Mouse (Mus musculus) E14TG2a.4 (cell line): Measurements from ENCODE around the gene Olfr286.

Experiments
- H3K27me3 ChIP-seq: 2 replicates; pipeline ENCODE4 v1.6.1; 2014; ENCODE audit warnings: low read length, control low read depth; ENCODE audit not compliant: insufficient read depth
- H3K36me3 ChIP-seq: 2 replicates; pipeline ENCODE4 v1.6.1; 2014; ENCODE audit warnings: low read length, control low read depth; ENCODE audit not compliant: insufficient read depth
- H3K4me1 ChIP-seq: replicated peaks from 2 replicates; pipeline ENCODE4 v1.6.1; 2014; ENCODE audit warnings: low read depth, low read length, control low read depth
- H3K4me3 ChIP-seq: replicated peaks from 2 replicates; pipeline ENCODE4 v1.5.1; 2014; ENCODE audit warnings: mild to moderate bottlenecking, low read length
- H3K9me3 ChIP-seq: 2 replicates; pipeline ENCODE4 v1.6.1; 2014; ENCODE audit warnings: low read length, control low read depth
- CTCF ChIP-seq: conservative IDR thresholded peaks from 2 replicates; pipeline ENCODE4 v1.5.1; 2014; ENCODE audit warnings: low read length
- NANOG ChIP-seq: IDR thresholded peaks from 2 replicates; pipeline ENCODE4 v1.6.1; 2014; ENCODE audit warnings: borderline replicate concordance, low read length, mixed read lengths
- POU5F1 ChIP-seq: IDR thresholded peaks from 2 replicates; pipeline ENCODE4 v1.6.1; 2014; ENCODE audit warnings: low read length, borderline replicate concordance

Olfr286 gene

GRCm38 (mm10) chr15:98234350-98234749 is at the start of gene Olfr286:
Gene Olfr286 (minus strand): TSS chr15:98234450.
- no peaks in the 10 kb centered on the region for H3K9me3 ChIP-seq
- H3K4me1 ChIP-seq = no peaks in the 10 kb centered on the region
- no peaks in the 10 kb centered on the region for H3K27me3 ChIP-seq
- no peak for TF ChIP-seq NANOG
- no peak for TF ChIP-seq CTCF
- TF ChIP-seq POU5F1 = no peak
- no peak within 1 kb of the TSS for H3K4me3 ChIP-seq
- H3K36me3 ChIP-seq = no peaks in the 10 kb centered on the region

- H3K9me3 ChIP-seq = peaks cover 12% of the 10 kb centered on the region
- TF ChIP-seq POU5F1 (no peak), NANOG (no peak)
- H3K4me1 ChIP-seq = no peaks in the 10 kb centered on the region; the same call in 1 of the 2 replicates
- peaks cover 6% of the 10 kb centered on the region; the same call in 1 of the 2 replicates for H3K27me3 ChIP-seq
- H3K36me3 ChIP-seq = no peaks in the 10 kb centered on the region
- H3K4me3 ChIP-seq = no peak overlapping the region
Measured at GRCm38 (mm10) chr15:98257776-98258175, 23.5 kb upstream of the Olfr286 start.

DNA sequence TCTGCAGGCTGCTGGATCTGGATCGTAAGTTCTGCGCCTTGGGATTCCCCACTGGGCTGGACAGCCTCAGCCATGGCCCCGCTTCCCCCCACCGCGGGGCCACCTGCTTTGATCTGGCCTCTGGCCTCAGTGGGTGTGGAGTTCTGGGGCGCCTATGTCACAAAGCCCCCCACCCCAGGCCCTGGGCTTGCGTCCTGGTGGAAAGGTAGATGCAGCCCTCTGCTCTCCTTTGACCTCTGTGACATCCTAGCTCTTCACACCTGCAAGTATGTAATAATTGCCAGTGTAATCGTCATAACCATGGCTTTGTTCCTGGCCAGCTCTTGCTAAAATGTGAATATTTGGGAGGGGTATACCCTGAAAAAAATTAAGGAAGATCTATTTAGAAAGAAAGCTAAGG is 22.9 kb upstream of the Olfr286 start, which contains the start of gene H1fnt:
Gene H1fnt, minus strand, starts transcription at position 101 of the 400 bp plus-strand sequence.
- no peaks in the 10 kb centered on the region for H3K36me3 ChIP-seq
- peaks cover 6% of the 10 kb centered on the region; the same call in 1 of the 2 replicates for H3K27me3 ChIP-seq
- peak within 1 kb of the TSS; percentile 54 for H3K4me3 ChIP-seq
- no peaks in the 10 kb centered on the region; the same call in 1 of the 2 replicates for H3K4me1 ChIP-seq
- peaks cover 12% of the 10 kb centered on the region for H3K9me3 ChIP-seq
- no peak for TF ChIP-seq CTCF
- no peak for TF ChIP-seq POU5F1
- no peak for TF ChIP-seq NANOG

DNA sequence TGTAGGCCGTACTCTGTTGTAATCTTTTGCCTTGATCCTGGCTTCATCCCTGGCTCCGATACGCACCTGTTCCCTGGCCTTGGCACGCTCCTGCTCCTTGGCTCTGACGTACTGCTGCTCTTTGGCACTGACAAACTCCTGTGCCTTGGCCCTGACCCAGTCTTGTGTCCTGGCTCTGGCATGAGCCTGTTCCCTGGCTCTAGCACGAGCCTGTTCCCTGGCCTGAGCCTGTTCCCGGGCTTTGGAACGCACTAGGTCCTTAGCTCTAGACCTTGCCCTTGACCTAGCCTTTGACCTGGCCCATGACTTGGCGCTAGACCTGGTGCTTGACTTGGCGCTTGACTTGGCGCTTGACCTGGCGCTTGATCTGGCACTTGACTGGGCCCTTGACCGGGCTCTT is 22.0 kb upstream of the Olfr286 start:
- Histone ChIP-seq H3K4me1 (no peaks in the 10 kb centered on the region; the same call in 1 of the 2 replicates), H3K36me3 (no peaks in the 10 kb centered on the region), H3K4me3 (no peak overlapping the region), H3K9me3 (peaks cover 12% of the 10 kb centered on the region), H3K27me3 (peaks cover 6% of the 10 kb centered on the region; the same call in 1 of the 2 replicates)
- no peak for TF ChIP-seq POU5F1
- no peak for TF ChIP-seq CTCF
- TF ChIP-seq NANOG = no peak

GRCm38 (mm10) chr15:98235442-98235841 is 1.2 kb upstream of the Olfr286 start:
- no peaks in the 10 kb centered on the region for H3K36me3 ChIP-seq
- H3K4me3 ChIP-seq = no peak overlapping the region
- H3K9me3 ChIP-seq = no peaks in the 10 kb centered on the region
- no peaks in the 10 kb centered on the region for H3K27me3 ChIP-seq
- H3K4me1 ChIP-seq = no peaks in the 10 kb centered on the region
- TF ChIP-seq CTCF (no peak), POU5F1 (no peak), NANOG (no peak)

DNA sequence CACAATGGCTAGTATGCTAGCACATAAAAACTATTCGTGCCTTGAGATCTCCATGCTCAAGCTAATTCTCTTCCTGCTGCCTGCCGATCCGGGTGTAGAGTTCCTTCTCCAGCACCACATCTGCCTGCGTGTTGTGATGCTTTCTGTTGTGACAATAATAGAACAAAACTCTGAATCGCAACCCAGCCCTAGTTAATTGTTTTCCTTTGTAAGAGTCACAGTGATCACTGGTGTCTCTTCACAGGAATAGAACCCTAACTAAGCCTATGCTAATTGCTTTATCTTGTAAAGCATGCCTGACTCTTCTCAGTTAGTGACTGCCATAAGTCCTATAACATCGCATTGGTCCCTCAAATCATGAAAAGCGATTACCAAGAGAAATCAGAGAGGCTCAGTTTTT is 8.2 kb downstream of the Olfr286 start:
- TF ChIP-seq CTCF = no peak
- TF ChIP-seq POU5F1 = no peak
- TF ChIP-seq NANOG = no peak
- no peaks in the 10 kb centered on the region for H3K27me3 ChIP-seq
- H3K4me3 ChIP-seq = no peak overlapping the region
- no peaks in the 10 kb centered on the region for H3K36me3 ChIP-seq
- 0 out of 2 replicates have a peak, but pooled peaks cover 7% of the 10 kb centered on the region for H3K9me3 ChIP-seq
- H3K4me1 ChIP-seq = peaks cover 10% of the 10 kb centered on the region

GRCm38 (mm10) chr15:98225610-98226009 is 8.6 kb downstream of the Olfr286 start:
- Histone ChIP-seq H3K9me3 (0 out of 2 replicates have a peak, but pooled peaks cover 7% of the 10 kb centered on the region), H3K4me3 (no peak overlapping the region), H3K27me3 (no peaks in the 10 kb centered on the region), H3K4me1 (peaks cover 10% of the 10 kb centered on the region), H3K36me3 (no peaks in the 10 kb centered on the region)
- TF ChIP-seq POU5F1 (no peak), CTCF (no peak), NANOG (no peak)

DNA sequence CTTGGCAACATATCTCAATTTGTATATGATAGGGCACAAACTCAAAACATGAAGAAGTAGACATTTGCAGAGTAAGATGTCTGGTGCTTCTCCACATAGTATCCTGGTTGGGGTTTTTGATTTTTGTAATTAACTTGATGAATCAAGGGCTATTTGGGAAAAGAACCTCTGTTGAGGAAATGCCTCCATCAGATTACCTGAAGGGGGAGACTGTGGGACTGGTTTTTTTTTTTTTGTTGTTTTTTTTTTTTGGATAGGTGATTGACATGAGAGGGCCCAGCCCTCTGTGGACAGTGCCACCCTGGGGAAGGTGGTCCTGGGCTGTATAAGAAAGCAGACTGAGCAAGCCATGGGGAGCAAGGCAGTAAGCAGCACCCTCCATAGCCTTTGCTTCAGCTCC is 11.9 kb downstream of the Olfr286 start:
- peaks cover 10% of the 10 kb centered on the region for H3K4me1 ChIP-seq
- H3K36me3 ChIP-seq = no peaks in the 10 kb centered on the region
- no peaks in the 10 kb centered on the region for H3K27me3 ChIP-seq
- H3K4me3 ChIP-seq = no peak overlapping the region
- no peaks in the 10 kb centered on the region for H3K9me3 ChIP-seq
- no peak for TF ChIP-seq CTCF
- TF ChIP-seq NANOG = no peak

GRCm38 (mm10) chr15:98220877-98221276 is 13.4 kb downstream of the Olfr286 start, which contains the start of the genes Gm44579 and Olfr287:
Gene Gm44579 (minus strand): TSS chr15:98220977.
Gene Olfr287 (minus strand): TSS chr15:98221056.
- Histone ChIP-seq H3K27me3 (no peaks in the 10 kb centered on the region), H3K9me3 (no peaks in the 10 kb centered on the region), H3K36me3 (no peaks in the 10 kb centered on the region), H3K4me3 (no peak within 1 kb of the TSS), H3K4me1 (peaks cover 5% of the 10 kb centered on the region)
- TF ChIP-seq POU5F1 = no peak
- TF ChIP-seq NANOG = no peak
- no peak for TF ChIP-seq CTCF
